Comparison of ENCODE assay signal across 7 mouse cellular contexts in genomic region chr11:60070599-60070998, GRCm38 (mm10). TPM values are rescaled to one million over a fixed set of nuclear protein-coding genes. Genes with fewer than 3 reads are reported as not detected.
A peak's percentile ranks its signal among the peaks of the same experiment; 100 is the strongest.
DNase-seq lines count a peak whose midpoint lies in the region; ATAC-seq and TF ChIP-seq lines count a peak whose summit lies in the region.

No protein-coding gene starts in this region.

- TF ChIP-seq EP300 in liver, postnatal 0 days (IDR thresholded peaks at IDR 0.05; ENCODE audit: low read depth): no peak

- TF ChIP-seq CTCF in bone marrow, adult 2 months (IDR thresholded peaks at IDR 0.05; ENCODE audit: control insufficient read depth, insufficient read depth, low read length): peak; percentile 68
- peak; percentile 76 for TF ChIP-seq CTCF in liver, postnatal 0 days (IDR thresholded peaks at IDR 0.05; ENCODE audit: low read depth)

- 34% methylated on average over 8 of the region's 8 CpGs for WGBS in bone marrow, adult 2 months
- WGBS in liver, postnatal 0 days (ENCODE audit: insufficient replicate concordance): 30% methylated on average over 8 of the region's 8 CpGs

- no peak overlapping the region for H3K4me2 ChIP-seq in liver, postnatal 0 days (ENCODE audit: low read depth, low read length)

- no peak overlapping the region for H3K4me3 ChIP-seq in bone marrow, adult 2 months (replicated peaks; ENCODE audit: control insufficient read depth, low read depth, low read length)
- H3K4me3 ChIP-seq in liver, postnatal 0 days (ENCODE audit: low read depth, low read length): no peak overlapping the region

- peak; percentile 70 for DNase-seq in left cerebral cortex, postnatal 4 days
- DNase-seq in left cerebral cortex, postnatal 36 days (ENCODE audit: low spot score in 2 of 2): no peak
- peak; percentile 40 for DNase-seq in MEL-GATA-1-ER (ENCODE audit: extremely low read depth, low read depth)
- peak; percentile 71 for DNase-seq in liver, postnatal 0 days
- DNase-seq in retina, postnatal 1 day: peak; percentile 76

- no peaks in the 10 kb centered on the region; the same call in 1 of the 2 replicates for H3K4me1 ChIP-seq in bone marrow, adult 2 months (ENCODE audit: control insufficient read depth, insufficient read depth, low read length)
- peaks cover 7% of the 10 kb centered on the region for H3K4me1 ChIP-seq in liver, postnatal 0 days (ENCODE audit: insufficient read depth)

- no peak overlapping the region for H3K9ac ChIP-seq in liver, postnatal 0 days (replicated peaks)

- no peak for TF ChIP-seq POLR2A in bone marrow, adult 2 months (IDR thresholded peaks at IDR 0.05; ENCODE audit: borderline replicate concordance, control insufficient read depth, low read depth, low read length)

- no peaks in the 10 kb centered on the region for H3K9me3 ChIP-seq in liver, postnatal 0 days (ENCODE audit: low read length)

- H3K27me3 ChIP-seq in liver, postnatal 0 days (ENCODE audit: insufficient read depth, low read length): no peaks in the 10 kb centered on the region

- no peak overlapping the region for H3K27ac ChIP-seq in bone marrow, adult 2 months (ENCODE audit: control insufficient read depth, insufficient read depth, low read depth, low read length, poor library complexity)
- H3K27ac ChIP-seq in liver, postnatal 0 days (ENCODE audit: low read depth): no peak overlapping the region

- intact Hi-C loops in left cerebral cortex, postnatal 4 days (cut with DNase I): no loop called here
- intact Hi-C loops in left cerebral cortex, postnatal 36 days (cut with DNase I): no loop called here

- peak; percentile 51; the same call in 1 of the 2 replicates for ATAC-seq in erythroblast, adult 5-6 weeks (replicated peaks; ENCODE audit: low FRiP score, poor library complexity, severe bottlenecking)
- 0 out of 2 replicates have a peak, but pooled peaks have one; percentile 31 for ATAC-seq in liver, postnatal 0 days

- no peaks in the 10 kb centered on the region for H3K36me3 ChIP-seq in liver, postnatal 0 days (replicated peaks; ENCODE audit: insufficient read depth, low read length)

RNA-seq across cellular contexts. Expression of gene Pemt, which starts 24.3 kb away (rescaled TPM):
- total RNA-seq in left cerebral cortex, postnatal 4 days (2021): 1 to 10 TPM; 6.7 to 7.5 TPM
- total RNA-seq in left cerebral cortex, postnatal 36 days (2021): 1 to 10 TPM; 2.9 to 6.3 TPM
- 3.7 TPM in 1 of 2 replicates, not detected in the other for polyA plus RNA-seq in bone marrow, adult 2 months (2011; ENCODE audit: insufficient read depth, insufficient read length, low replicate concordance, missing spikeins)
- 3.8 and 6.7 TPM in 2 replicates for total RNA-seq in erythroblast, adult 5-6 weeks (2015; ENCODE audit: low replicate concordance)
- total RNA-seq in erythroblast, adult 5-6 weeks (2017; ENCODE audit: low replicate concordance): 0.98 and 6.6 TPM in 2 replicates
- 589 and 592 TPM in 2 replicates for polyA plus RNA-seq in liver, postnatal 0 days (2015; fragmentation: Nextera tagmentation; extraction: Ambion mirVana)

RNA-seq across cellular contexts. Expression of gene Rai1, which starts 34.2 kb away (rescaled TPM):
- total RNA-seq in left cerebral cortex, postnatal 4 days (2021): 10 to 100 TPM; 85.9 to 92.3 TPM
- 10 to 100 TPM; 57.3 to 73.4 TPM for total RNA-seq in left cerebral cortex, postnatal 36 days (2021)
- 21.7 and 26.8 TPM in 2 replicates for polyA plus RNA-seq in bone marrow, adult 2 months (2011; ENCODE audit: insufficient read depth, insufficient read length, low replicate concordance, missing spikeins)
- total RNA-seq in erythroblast, adult 5-6 weeks (2015; ENCODE audit: low replicate concordance): 4.0 and 6.3 TPM in 2 replicates
- 1.3 and 1.5 TPM in 2 replicates for total RNA-seq in erythroblast, adult 5-6 weeks (2017; ENCODE audit: low replicate concordance)
- 3.8 and 4.4 TPM in 2 replicates for polyA plus RNA-seq in liver, postnatal 0 days (2015; fragmentation: Nextera tagmentation; extraction: Ambion mirVana)

Comparison
In these comparisons a context has a peak if more than half of its experiments do, and no peak if none do; other contexts are left out.
1. DNase-seq: peak in left cerebral cortex, postnatal 4 days (single experiment), MEL-GATA-1-ER (single experiment), liver, postnatal 0 days (single experiment) and retina, postnatal 1 day (single experiment); none in left cerebral cortex, postnatal 36 days (0 of 2).
2. RNA of gene Rai1, which starts 34.2 kb away (total RNA-seq): 85.9 to 92.3 TPM in left cerebral cortex, postnatal 4 days and 57.3 to 73.4 TPM in left cerebral cortex, postnatal 36 days; 1.3 to 6.3 TPM in erythroblast, adult 5-6 weeks; every median in the first group is over 4 times any median in the second.